Mouse (Mus musculus): ENCODE data around the gene Atp2b1.

The Atp2b1 gene

DNA sequence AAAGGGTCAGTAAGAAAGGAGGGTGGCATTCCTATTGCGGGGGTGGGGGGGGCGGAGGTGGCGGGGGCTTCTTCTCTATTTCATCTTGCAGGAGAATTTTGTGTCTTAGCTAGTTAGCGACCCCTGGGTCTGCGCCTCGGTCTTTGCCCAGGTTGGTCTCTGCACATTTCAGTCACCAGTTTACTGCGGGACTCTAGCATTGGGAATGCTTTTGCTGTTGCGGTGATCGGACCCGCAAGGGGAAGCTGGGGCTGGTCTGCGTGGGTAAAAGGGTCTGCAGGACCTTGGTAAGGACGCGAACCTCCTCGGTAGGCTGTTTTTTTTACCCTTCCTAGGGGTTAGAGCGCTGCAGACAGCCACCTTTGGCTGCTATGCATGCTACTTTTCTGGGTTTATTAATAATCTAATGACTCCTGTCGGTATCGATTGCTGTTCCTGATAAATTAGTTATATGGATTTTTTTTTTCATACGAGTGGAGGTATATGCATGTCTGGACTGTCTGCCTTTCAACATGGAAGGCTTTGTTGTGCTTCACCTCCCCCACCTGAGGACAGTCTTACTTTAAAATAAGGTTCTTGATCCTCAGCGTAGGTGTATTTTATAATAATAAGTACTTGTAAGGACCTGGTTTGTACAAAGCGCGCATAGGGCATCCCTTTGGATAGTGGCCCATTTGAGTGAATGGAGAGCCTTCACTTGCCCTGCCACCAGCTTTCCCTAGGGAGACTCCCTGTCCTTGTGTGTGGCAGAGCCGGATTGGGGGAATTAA lies 2.0 kb downstream of the Atp2b1 start:
- peak; percentile 16 for DNase-seq (ENCODE audit: extremely low spot score)

- no peak for DNase-seq (ENCODE audit: extremely low spot score)
Measured at GRCm38 (mm10) chr10:98916781-98917340, 2.7 kb downstream of the Atp2b1 start.

- no peak for DNase-seq (ENCODE audit: extremely low spot score)
Measured at GRCm38 (mm10) chr10:98925081-98925480, 10.9 kb downstream of the Atp2b1 start.

DNA sequence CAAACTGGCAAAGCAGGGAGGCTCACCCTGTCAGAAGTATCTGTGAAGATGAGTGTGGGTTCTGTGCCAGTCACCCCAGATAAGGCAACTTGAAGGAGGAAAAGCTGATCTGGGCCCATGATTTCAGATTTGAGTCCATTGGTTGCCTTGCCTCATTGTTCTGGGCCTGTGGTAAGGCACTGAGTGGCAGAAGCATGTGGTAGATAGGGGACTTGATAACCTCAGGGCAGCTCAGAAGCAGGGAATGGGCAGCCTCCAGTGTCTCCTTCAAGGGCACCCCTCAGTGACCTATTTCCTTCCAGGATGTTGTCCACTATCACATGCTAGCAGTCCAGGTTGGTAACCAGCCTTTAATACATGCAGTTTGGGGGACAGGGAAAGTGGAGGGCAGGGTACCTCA lies 12.8 kb downstream of the Atp2b1 start:
- no peak for DNase-seq (ENCODE audit: extremely low spot score)

DNA sequence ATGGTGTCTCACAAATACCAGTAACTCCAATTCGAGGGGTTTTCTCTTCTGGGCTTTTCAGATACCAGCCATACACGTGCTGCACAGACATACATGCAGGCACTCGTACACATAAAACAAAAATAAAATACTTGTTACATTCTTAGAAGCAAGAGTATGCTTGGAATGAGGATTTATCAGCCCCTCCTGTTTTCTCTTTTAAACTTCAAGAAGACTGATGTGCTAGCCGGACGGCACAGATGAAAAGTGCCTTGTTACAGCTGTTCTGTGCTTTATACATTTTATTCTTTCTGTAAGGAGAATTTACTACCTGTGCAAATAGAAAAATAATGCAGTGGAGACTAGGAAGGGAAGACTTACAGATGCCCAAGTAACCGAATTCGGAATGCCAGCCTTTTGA lies 15.2 kb downstream of the Atp2b1 start:
- DNase-seq (ENCODE audit: extremely low spot score): no peak

DNA sequence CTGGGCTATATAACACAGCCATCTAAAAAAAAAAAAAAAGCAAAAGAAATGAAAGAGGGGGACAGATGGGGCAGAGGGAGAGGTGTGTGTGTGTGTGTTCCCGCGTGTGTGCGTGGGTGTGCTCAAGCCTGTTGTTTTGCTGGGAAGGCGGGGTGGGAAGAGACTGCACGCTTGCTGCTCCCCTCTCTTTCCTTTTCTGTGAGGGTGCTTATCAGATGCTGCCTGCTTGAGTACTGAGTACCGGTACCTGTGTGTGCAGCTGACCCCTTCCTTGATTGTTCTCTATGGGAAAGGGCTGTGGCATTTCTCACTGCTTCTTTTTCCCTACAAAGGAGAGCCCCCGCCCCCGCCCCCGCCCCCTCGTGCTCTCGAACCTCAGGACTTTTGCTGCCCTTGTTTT lies 15.9 kb downstream of the Atp2b1 start:
- no peak for DNase-seq (ENCODE audit: extremely low spot score)

- DNase-seq (ENCODE audit: extremely low spot score): no peak
Measured at GRCm38 (mm10) chr10:98940137-98940536, 25.9 kb downstream of the Atp2b1 start.

- no peak for DNase-seq (ENCODE audit: extremely low spot score)
Measured at GRCm38 (mm10) chr10:98940799-98941198, 26.6 kb downstream of the Atp2b1 start.

DNA sequence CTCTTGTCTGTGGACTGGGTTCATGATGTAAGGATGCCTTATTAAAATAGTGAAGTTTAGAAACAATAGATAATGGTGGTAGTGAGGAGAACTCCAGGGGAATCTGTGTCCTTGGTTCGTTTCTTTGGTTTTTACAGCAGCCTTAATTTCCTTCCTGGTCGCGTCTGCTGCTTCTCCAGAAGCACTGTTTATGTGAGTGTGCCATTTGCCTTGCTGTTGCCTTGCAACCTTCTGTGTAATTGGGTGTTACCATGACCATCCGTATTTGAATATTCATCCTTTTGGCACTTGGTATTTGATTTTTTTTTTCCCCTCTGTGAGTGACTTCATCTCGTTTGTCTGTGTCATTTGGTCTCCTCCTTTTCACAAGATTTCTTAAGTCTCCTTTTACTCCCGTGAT lies 27.8 kb downstream of the Atp2b1 start:
- no peak for DNase-seq (ENCODE audit: extremely low spot score)

GRCm38 (mm10) chr10:98942999-98943398 lies 28.8 kb downstream of the Atp2b1 start:
- no peak for DNase-seq (ENCODE audit: extremely low spot score)

- no peak for DNase-seq (ENCODE audit: extremely low spot score)
Measured at GRCm38 (mm10) chr10:98943894-98944293, 29.7 kb downstream of the Atp2b1 start.

- DNase-seq (ENCODE audit: extremely low spot score): no peak
Measured at GRCm38 (mm10) chr10:98946031-98946791, 32.0 kb downstream of the Atp2b1 start.

- no peak for DNase-seq (ENCODE audit: extremely low spot score)
Measured at GRCm38 (mm10) chr10:98947206-98947605, 33.0 kb downstream of the Atp2b1 start.

DNA sequence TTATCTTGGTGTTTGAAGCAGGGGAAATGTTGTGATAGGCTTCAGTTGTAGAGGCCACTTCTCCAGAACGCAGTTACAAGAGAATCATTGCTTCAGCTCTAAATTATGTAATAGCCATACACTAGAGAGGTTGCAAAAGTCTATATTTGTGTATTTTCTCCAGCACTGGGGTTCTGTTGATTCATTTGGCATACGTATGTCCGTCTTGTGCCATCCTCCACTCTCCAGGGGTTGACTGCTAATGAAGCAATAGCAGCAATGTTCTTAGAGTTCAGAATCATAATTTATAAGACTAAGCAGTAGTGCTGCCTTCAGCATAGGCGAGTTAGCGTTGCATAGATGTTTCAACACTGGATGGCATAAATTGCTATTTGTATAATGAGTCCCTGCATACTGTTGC lies 33.9 kb downstream of the Atp2b1 start:
- DNase-seq (ENCODE audit: extremely low spot score): no peak

- no peak for DNase-seq (ENCODE audit: extremely low spot score)
Measured at GRCm38 (mm10) chr10:98949750-98950149, 35.5 kb downstream of the Atp2b1 start.

DNA sequence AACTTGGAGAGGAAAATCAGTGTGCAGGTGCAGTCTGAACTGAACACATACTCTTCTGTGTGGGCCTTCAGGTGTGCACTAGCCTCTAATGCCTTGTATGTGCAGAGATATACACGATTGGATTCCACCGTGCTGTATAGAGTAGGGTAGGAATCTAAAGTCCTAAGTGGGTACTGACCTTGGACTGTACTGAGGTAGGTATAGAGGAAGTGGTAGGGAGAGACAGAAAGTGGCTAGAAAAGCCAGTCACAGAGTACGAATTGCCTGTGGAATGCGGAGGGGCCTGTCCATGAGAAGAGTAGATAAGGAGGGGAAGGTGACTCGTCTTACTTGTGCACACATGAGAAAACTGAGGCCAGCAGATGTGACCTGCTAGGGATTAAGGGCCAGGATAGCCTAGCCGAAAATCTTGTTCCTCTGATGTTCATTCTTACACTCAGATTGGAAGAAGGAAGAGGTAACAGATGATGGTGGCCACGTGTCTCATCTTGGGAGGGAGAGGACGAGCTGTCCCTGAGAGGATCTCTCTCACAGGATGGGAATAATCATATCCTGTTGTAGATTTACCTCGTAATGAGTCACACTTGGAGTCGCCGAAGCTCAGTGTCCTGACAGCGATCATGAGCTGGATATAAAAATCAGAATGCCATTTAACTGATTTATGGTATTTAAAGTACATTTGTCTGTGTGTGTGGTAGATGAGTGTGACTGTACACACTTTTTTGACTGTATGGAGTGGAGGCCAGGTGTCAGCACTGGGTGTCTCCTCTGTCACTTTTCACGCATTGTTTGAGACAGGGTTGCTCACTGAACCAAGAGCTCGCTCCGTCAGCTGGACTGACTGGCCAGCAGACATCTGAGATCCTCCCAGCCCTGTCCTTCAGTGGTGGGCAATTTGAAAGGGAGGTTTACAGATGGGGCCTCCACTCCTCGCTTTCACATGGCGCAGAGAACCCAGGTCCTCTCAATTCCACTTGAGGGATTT lies 37.4 kb downstream of the Atp2b1 start:
- DNase-seq (ENCODE audit: extremely low spot score): no peak

GRCm38 (mm10) chr10:98954230-98954993 lies 40.2 kb downstream of the Atp2b1 start:
- no peak for DNase-seq (ENCODE audit: extremely low spot score)

DNA sequence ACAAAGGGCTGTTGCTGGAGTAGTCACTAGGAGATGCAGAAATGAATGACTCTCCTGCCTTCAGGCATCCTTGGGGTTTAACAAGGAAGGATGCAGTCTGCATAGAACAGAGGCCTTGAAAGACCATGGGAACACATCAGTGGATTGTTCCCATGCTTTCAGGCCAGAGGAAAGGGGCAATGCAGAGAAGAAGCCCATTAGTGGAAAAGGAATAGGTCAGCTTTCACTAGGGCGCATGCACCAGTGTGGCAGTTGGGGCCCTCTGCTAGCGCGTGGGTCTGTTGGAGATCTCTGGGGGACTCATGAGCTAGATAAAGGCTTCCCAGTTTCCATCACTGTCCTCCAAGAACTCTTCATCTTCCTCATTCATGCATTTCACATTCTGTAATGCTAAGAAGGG lies 41.9 kb downstream of the Atp2b1 start:
- no peak for DNase-seq (ENCODE audit: extremely low spot score)

GRCm38 (mm10) chr10:98958752-98959151 lies 44.5 kb downstream of the Atp2b1 start:
- DNase-seq (ENCODE audit: extremely low spot score): no peak

GRCm38 (mm10) chr10:98959385-98959784 lies 45.2 kb downstream of the Atp2b1 start:
- no peak for DNase-seq (ENCODE audit: extremely low spot score)

DNA sequence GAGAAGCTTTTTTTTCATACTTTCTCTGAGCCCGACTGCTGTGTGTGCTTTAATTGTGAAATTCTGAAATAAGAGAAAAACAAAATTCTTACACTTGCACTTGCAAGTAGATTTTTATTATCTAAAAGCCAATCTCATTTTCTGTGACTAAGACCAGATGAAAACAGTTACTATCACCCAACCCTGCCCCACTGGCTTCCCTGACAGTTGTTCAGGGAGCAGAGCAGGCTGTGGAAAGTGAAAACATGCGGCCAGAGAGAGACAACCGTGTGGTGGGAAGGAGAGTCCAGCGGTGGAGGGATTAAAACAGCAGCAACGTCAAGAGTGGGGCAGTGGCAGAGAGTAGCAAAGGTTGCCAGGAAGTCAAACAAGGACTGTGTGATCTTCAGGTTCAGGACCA lies 46.7 kb downstream of the Atp2b1 start:
- DNase-seq (ENCODE audit: extremely low spot score): no peak

Measured in embryo, embryonic 9.5 days (tissue).